Mouse (Mus musculus): Measurements from ENCODE around the gene Mamstr. TPM values are rescaled to one million over a fixed set of nuclear protein-coding genes. Genes with fewer than 3 reads are reported as not detected.

Mamstr gene
- total RNA-seq (2021), result 100 to 1,000 TPM; 105 to 131 TPM
- long read RNA-seq, experiment 1, transcript Mamstr-201 (10 exons, 1,606 nt), result major isoform, 33 of 103 reads
- long read RNA-seq, experiment 1, partial matches to known transcripts, result 48 of 103 reads
- long read RNA-seq, experiment 1, other reads (novel, unspliced or antisense), result 21 of 103 reads
- long read RNA-seq, experiment 2, transcript Mamstr-201 (10 exons, 1,606 nt), result major isoform, 30 of 79 reads
- long read RNA-seq, experiment 2, partial matches to known transcripts, result 29 of 79 reads
- long read RNA-seq, experiment 2, other reads (novel, unspliced or antisense), result 18 of 79 reads

- DNase-seq, result peak; percentile 78
Observed at GRCm38 (mm10) chr7:45639561-45640027, at the start of gene Mamstr. TSS of gene Mamstr (plus strand) at chr7:45639977.

DNA sequence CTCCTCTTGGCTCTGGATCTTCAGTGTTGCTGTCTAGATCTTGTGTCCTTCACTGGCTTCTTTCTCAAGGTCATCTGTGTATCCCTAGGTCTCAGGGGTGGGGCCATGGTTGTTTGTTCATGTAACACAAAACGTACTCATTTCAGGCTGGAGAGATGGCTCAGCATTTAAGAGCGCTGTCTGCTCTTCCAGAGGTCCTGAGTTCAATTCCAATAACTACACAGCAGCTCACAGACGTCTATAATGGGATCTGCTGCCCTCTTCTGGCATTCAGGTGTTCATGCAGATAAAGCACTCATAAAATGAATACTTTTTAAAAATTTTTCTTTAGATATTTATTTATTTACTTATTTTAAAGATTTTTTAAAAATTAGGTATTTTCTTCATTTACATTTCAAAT lies 48.9 kb upstream of the Mamstr start:
- DNase-seq, result no peak

GRCm38 (mm10) chr7:45591880-45592279 lies 47.9 kb upstream of the Mamstr start:
- no peak for DNase-seq

DNA sequence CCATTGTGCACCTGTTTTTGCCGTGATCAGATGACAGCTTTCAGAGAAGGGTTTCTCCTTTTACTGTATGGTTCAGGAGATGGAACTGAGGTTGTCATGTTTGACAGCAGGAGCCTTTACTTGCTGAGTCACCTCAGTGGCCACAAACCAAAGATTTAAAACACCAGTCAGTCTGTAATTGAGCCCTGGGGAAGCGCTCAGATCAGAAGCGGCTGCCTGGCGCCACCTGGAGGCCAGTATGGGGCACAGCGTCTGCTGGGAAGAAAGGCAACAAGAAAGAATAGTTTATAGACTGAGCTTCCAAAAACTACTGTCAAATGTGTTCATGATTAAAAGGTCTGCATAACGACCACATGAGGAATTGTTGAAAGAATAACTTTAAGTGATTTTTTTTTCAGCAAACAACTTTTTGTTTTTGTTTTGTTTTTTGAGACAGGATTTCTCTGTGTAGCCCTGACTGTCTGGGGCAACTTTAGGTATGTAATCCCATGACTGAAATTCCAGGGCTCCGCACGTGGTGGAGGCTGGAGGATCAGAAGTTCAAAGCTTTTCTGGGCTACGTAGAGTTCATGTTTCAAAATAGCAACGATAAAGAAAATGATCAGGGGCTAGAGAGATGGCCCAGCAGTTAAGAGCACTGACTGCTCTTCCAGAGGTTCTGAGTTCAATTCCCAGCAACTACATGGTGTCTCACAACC lies 46.5 kb upstream of the Mamstr start:
- peak; percentile 74 for DNase-seq

DNA sequence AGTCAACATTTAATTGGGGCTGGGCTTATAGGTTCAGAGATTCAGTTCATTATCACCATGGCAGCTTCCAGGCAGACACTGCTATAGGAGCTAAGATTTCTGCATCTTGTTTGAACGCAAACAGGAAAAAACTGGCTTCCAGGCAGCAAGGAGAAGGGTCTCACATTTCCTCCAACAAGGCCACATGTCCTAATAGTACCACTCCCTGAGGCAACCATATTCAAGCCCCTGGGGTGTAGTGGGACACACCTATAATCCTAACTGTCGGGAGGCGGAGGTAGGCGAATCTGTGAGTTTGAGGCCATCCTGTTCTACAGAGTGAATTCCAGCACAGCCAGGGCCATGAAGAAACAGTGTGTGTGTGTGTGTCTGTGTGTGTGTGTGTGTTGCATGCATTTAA lies 44.6 kb upstream of the Mamstr start:
- no peak for DNase-seq

DNA sequence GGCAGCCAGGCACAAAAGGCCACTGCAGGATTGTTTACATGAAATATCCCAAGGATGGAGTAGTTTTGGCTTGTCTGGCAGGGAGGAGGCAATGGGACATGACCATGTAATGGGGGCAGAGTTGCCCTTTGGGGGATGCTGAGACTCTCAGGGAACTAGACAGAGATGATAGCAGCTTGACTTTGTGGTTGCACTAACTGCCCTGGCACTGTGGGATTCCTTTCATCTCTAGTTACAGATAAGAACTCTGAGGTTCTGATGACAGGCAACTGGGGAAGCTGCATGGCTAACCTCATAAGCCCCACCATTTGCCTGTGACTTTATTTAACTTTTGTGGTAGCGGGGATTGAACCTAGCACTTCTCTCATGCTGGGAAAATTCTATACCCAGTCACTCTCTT lies 43.7 kb upstream of the Mamstr start:
- DNase-seq, result no peak

GRCm38 (mm10) chr7:45597013-45597412 lies 42.8 kb upstream of the Mamstr start:
- DNase-seq, result no peak

DNA sequence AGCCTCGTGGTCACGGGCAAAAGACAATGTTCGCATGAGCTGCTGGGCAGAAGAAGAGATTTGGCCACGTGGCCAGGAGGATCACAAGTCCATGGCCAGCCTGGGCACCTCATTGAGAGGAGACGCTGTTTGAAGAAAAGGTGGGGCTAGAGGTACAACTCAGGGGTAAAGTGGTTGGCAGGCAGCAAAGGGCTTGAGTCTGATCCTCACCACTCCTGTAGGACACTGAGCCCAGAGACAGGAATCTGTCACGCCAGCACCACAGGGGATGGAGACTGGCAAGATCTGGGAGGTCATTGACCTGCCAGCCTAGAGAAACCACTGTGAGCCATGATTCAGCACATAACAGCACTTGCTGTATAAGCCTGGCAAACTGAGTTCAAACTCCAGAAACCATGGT lies 42.2 kb upstream of the Mamstr start:
- DNase-seq, result no peak

- no peak for DNase-seq
Observed at GRCm38 (mm10) chr7:45598960-45599879, 40.6 kb upstream of the Mamstr start.

GRCm38 (mm10) chr7:45605704-45606289 lies 34.0 kb upstream of the Mamstr start:
- DNase-seq, result no peak

DNA sequence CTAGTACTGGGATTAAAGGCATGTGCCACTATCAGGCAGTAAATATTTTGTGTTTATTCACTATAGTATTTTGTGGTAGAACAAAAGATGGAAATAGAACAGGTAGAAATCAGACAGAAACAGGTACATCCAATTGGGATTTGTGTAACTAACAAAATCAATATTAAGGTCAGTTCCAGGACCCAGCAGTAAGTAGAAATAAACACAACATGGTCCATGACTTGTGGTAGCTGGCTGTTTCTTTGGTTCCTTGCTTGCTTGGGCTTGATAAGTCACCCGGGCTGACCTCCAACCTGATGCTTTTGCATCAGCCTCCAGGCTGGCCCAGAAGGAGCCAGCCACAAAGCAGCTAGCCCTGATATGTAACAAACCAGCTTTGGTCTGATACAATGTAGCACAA lies 30.3 kb upstream of the Mamstr start:
- DNase-seq, result no peak

DNA sequence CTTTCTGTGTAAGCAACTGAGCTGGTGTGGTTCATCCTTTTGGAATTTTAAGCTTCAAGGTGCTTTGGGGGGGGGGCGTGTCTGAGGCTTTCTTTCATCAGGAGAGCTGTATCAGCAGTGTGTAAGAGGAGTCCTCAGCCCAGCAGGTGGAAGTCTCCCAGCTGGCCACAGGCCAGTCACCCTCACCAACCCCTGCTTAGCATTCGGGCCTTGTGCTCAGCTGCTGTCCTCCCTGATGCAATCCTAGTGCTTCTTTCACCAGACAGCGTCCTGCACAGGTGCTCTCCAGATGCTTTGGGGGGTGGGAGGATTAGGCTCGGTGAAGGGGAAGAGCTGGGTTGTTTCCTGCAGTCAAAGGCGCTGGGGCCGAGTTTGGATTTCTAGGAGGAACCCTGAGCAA lies 23.5 kb upstream of the Mamstr start:
- DNase-seq, result peak; percentile 49

- DNase-seq, result no peak
Observed at GRCm38 (mm10) chr7:45617042-45617695, 22.6 kb upstream of the Mamstr start, which contains the start of gene Fut1. TSS of gene Fut1 (plus strand) at chr7:45617289.

DNA sequence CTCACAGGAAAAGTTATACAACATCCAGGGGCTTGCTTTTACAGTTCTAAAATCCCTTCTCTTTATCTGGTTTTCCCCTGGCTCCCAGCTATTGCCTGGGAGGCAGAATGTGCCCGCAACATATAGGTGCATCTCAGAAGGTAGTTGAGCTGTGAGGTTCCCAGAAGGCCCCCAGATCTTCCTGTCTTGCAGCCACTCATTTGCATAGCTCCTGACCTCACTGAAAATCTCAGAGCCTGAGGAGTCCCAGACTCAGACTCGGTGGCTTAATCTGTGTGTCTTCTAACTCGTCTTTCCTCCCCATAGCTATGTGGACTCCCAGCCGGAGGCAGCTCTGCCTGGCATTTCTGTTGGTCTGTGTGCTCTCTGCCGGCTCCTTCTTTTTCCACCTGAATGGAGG lies 21.5 kb upstream of the Mamstr start:
- DNase-seq, result no peak

- no peak for DNase-seq
Observed at GRCm38 (mm10) chr7:45619592-45619991, 20.2 kb upstream of the Mamstr start.

- DNase-seq, result no peak
Observed at GRCm38 (mm10) chr7:45621443-45621842, 18.3 kb upstream of the Mamstr start, which contains the start of gene Izumo1. TSS of gene Izumo1 (plus strand) at chr7:45621811.

GRCm38 (mm10) chr7:45623507-45623906 lies 16.3 kb upstream of the Mamstr start:
- no peak for DNase-seq

GRCm38 (mm10) chr7:45624718-45625117 lies 15.1 kb upstream of the Mamstr start:
- no peak for DNase-seq

GRCm38 (mm10) chr7:45625481-45625880 lies 14.3 kb upstream of the Mamstr start:
- DNase-seq, result no peak

DNA sequence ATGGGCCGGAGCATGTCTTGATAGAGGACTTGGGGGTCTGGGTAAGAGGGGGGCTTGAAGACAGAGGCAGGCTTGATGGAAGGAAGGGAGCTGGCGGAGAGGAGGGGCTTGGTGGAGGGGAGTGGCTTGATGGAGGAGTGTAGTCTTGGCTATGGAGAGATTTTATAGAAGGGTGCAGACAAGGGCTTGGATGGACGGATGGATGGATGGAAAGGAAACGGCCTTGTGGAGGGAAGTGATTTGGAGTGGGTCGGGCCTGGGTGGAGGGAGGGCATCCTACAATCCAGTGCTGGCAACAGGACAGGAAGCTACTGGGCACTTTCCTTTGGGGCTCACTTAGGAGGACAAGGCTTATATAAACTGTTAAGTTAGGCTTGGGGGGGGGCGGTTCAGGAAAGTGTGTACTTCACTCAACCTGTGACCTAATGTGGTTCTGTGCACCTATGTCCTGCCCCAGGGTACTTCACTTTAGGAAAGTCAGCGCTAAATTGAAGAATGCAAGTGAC lies 13.2 kb upstream of the Mamstr start:
- DNase-seq, result no peak

DNA sequence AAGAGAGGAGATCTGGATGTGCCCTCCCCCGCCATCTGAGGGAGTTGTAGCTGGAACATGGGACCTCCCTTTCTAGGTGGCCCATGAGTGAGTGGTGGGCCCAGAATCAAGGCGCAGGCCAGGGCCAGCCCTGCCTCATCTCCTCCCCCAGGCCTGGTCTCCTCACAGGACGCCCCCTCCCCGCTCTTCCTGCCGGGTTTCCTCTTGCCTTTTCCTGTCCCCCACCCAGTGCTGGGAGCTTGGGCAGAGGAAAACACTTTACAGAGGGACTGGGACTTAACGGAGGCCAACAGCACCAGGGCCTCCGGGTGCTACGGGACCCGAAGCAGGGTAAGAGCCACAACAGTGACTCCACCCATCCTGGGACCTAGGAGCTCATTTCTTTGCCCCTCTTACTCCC lies 12.5 kb upstream of the Mamstr start, which contains the start of gene Rasip1:
TSS of gene Rasip1 (plus strand) at position 228 of the 400 bp plus-strand sequence.
- no peak for DNase-seq
